Mouse (Mus musculus): ENCODE measurements at regions not wholly inside any gene's neighbourhood (a gene's known extent, or its start where the extent isn't known, plus 50 kb on each side); places are given as distances from the start of the nearest gene placed in this dataset.
"Not testable (repeated sequence)": the region's sequence is repeated elsewhere in the genome, so short reads cannot be mapped to it uniquely, and the experiment has no call there.

DNA sequence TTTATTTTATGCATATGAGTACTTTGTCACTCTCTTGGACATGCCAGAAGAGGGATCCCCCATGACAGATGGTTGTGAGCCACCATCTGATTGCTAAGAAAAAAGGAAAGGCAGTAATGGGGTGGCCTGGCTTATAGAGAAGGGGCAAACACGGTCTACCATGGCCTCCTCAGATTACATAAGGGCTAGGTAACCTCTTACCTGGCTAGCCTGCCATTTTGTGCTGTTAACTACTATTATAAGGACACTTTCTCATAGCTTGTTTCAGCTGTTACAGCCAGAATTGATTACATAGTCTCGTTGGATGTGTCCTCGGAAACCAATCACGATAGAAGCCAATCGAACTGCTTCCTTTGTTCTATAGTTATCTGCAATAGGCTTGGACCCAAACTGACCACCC lies 60.9 kb upstream of the Gm14496 start:
- DNase-seq (ENCODE audit: low read depth, low spot score) = no peak

GRCm38 (mm10) chr2:181930538-181930937 lies 60.4 kb upstream of the Gm14496 start:
- DNase-seq (ENCODE audit: low read depth, low spot score) = not testable (repeated sequence)

DNA sequence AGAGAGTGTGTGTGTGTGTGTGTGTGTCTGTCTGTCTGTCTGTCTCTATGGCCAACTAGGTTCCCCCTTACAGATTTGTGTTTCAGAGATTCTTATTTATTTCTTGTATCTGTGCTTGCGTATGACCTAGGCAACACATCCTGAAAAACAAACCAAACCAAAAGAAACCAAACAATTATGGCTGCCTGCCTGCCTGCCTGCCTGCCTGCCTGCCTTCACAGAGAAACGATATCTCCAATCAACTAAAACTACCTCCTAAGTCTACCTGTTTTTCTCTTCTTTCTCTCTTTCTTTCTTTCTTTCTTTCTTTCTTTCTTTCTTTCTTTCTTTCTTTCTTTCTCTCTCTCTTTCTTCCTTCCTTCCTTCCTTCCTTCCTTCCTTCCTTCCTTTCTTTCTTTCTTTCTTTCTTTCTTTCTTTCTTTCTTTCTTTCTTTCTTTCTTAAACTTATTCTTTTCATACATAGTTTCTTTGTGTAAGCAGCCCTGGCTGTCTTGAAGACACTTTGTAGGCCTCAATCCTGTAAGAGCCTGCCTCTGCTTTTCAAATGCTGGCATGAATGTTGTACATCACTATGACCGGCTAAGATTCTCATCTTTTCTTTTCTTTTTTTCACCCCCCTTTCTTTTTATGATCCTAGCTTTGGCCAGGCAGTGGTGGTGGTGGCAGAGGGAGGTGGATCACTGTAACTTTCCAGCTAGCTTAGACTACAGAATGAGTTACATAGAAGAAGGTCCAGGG lies 59.7 kb upstream of the Gm14496 start:
- DNase-seq (ENCODE audit: low read depth, low spot score) = peak; percentile 69

DNA sequence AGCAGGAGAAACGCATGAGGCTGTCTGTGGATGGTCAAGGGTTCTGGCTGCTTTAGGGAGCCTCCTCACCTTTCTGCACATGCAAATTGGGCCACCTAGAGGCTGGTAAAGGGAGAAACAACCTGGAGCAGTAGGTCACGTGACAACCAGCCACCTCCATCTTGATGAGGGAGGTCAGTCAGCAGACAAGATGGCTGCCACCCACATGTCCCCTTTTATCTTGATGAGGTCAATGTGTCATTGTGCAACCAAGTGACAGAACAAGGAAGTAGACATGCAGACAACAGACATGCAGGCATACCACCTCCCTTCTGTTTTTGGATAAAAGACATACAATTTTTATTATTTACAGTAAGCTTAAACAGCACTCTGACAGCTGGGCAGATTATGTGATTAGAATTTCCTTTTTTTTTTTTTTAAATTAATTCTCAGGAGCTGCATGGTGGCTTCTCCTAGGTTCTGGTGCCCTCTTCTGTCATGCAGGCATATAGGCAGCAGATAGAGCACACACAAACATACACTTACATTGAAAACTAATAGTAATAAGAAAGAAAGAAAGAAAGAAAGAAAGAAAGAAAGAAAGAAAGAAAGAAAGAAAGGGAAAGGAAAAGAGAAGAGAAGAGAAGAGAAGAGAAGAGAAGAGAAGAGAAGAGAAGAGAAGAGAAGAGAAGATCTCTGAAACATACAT lies 58.9 kb upstream of the Gm14496 start:
- peak; percentile 89 for DNase-seq (ENCODE audit: low read depth, low spot score)

Measured in ES-CJ7 (cell line).